Mouse (Mus musculus) embryonic facial prominence, embryonic 11.5 days (tissue): ENCODE measurements at regions not wholly inside any gene's neighbourhood (a gene's known extent, or its start where the extent isn't known, plus 50 kb on each side); places are given as distances from the start of the nearest gene placed in this dataset.

Experiments used
- ATAC-seq: fragments of 200-750 bp; cut with Nextera tagmentation; replicated peaks from 2 replicates; pipeline ENCODE4 v1.8.0; 2017; ENCODE audit warnings: low read depth; ENCODE audit not compliant: insufficient number of reproducible peaks, low FRiP score, low TSS enrichment
- DNase-seq: peaks from one replicate; pipeline ENCODE4 v3.0.0-alpha.2; 2015; ENCODE audit warnings: low spot score
- H3K27ac ChIP-seq: fragments of 300-500 bp; sonication (generic); replicated peaks from 2 replicates; pipeline ENCODE4 v1.5.1; 2014; ENCODE audit warnings: mild to moderate bottlenecking, low read depth, low read length, control low read depth
- H3K27me3 ChIP-seq: fragments of 300-500 bp; sonication (generic); 2 replicates; pipeline ENCODE4 v1.6.1; 2014; ENCODE audit warnings: mild to moderate bottlenecking, low read length, moderate library complexity, mixed read lengths; ENCODE audit not compliant: control insufficient read depth, insufficient read depth
- H3K36me3 ChIP-seq: fragments of 300-500 bp; sonication (generic); replicated peaks from 2 replicates; pipeline ENCODE4 v1.6.1; 2014; ENCODE audit warnings: low read depth, mild to moderate bottlenecking, low read length, moderate library complexity, mixed read lengths; ENCODE audit not compliant: control insufficient read depth, insufficient read depth
- H3K4me1 ChIP-seq: fragments of 300-500 bp; sonication (generic); 2 replicates; pipeline ENCODE4 v1.6.1; 2014; ENCODE audit warnings: low read length, mixed read lengths; ENCODE audit not compliant: control insufficient read depth, insufficient read depth
- H3K4me2 ChIP-seq: fragments of 300-500 bp; sonication (generic); 2 replicates; pipeline ENCODE4 v1.6.1; 2014; ENCODE audit warnings: low read depth, mild to moderate bottlenecking, control low read depth, low read length, moderate library complexity
- H3K4me3 ChIP-seq: fragments of 300-500 bp; sonication (generic); 2 replicates; pipeline ENCODE4 v1.5.1; 2014; ENCODE audit warnings: low read depth, low read length, control low read depth
- H3K9ac ChIP-seq: fragments of 300-500 bp; sonication (generic); replicated peaks from 2 replicates; pipeline ENCODE4 v1.6.1; 2014; ENCODE audit warnings: mild to moderate bottlenecking, control low read depth, low read length
- H3K9me3 ChIP-seq: fragments of 300-500 bp; sonication (generic); replicated peaks from 2 replicates; pipeline ENCODE4 v1.6.1; 2016; ENCODE audit warnings: mild to moderate bottlenecking, low read length, inconsistent platforms, mixed read lengths; ENCODE audit not compliant: control insufficient read depth
- WGBS: fragments of 180-500 bp; shearing (Covaris S2); extraction: QIAGEN DNeasy Blood & Tissue Kit; methylation state at CpG from one replicate; pipeline ENCODE4 v1.1.7; 2014; 5-methylcytosine and 5-hydroxymethylcytosine counted together

DNA sequence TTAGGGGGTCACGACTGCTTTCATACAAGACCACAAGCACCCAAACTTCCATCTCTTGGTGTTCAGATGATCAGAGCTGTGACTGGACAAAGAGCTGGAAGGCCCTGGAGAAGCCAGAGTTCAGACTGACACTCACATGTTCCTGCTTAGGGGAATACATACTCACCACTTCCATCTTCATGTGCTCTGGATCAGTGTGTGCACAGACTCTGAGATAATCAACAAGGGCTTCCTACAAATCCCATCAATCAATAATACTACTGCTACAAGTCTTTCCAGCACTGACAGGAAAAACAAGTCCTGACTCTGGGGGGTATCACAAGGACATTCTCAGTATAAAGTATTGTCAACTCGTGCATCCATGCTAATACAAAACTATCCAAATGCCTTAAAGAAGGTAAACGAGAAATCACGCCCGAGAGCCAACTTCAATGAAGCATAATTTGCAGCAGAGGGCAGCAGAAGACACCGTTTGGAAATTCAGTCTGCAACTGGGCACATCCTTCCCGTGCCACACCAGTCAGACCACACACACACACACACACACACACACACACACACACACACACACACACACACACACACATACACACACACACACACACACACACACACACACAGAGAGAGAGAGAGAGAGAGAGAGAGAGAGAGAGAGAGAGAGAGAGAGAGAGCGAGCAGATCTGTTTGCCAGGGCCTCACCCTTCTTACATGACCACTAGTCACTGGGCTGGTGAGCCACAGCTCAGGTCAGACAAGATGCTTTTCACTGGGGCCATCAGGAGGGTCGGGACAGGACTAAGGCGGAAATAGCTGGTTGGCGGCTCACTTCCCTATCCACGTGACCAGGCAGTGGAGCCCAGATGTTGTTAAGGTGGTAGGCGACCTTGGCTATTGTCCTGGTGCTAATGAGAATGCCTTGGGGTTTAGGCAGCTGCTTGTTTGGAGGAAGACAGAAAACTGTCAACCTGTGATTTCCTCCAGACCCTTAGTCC is 75.4 kb upstream of the Foxa2 start:
- H3K27ac ChIP-seq = no peak overlapping the region
- ATAC-seq = peak; percentile 77
- H3K4me3 ChIP-seq = no peak overlapping the region
- H3K9ac ChIP-seq = no peak overlapping the region
- H3K27me3 ChIP-seq = no peaks in the 10 kb centered on the region
- H3K4me2 ChIP-seq = no peak overlapping the region
- DNase-seq = peak; percentile 64
- no peaks in the 10 kb centered on the region for H3K36me3 ChIP-seq
- no peaks in the 10 kb centered on the region for H3K9me3 ChIP-seq
- 32% methylated on average over 13 of the region's 13 CpGs for WGBS
- no peaks in the 10 kb centered on the region for H3K4me1 ChIP-seq

DNA sequence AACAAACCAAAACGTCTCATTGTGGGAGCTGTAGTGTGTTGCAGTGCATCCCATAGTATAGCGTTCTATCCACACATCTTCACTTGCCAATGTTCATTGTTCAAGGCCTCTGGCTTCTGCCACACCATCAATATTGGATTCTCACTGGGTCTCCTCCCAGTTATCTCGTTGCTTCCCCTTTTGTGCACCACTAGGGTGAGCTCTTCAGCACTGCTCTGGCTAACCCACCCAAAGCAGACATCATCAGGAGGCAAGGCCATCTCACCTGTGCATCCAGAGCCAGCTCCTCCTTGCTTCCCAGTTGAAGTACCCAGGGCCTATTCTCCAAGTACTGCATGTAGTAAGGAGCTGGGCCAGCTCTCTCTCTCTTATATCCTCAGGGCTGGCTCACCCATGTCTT is 77.0 kb upstream of the Foxa2 start:
- H3K4me1 ChIP-seq = no peaks in the 10 kb centered on the region
- H3K27me3 ChIP-seq = no peaks in the 10 kb centered on the region
- H3K27ac ChIP-seq = no peak overlapping the region
- ATAC-seq (no peak), DNase-seq (peak; percentile 6)
- H3K36me3 ChIP-seq = no peaks in the 10 kb centered on the region
- H3K4me2 ChIP-seq = no peak overlapping the region
- WGBS = 56% methylated on average over 3 of the region's 3 CpGs
- H3K9me3 ChIP-seq = no peaks in the 10 kb centered on the region
- H3K9ac ChIP-seq = no peak overlapping the region
- H3K4me3 ChIP-seq = no peak overlapping the region

DNA sequence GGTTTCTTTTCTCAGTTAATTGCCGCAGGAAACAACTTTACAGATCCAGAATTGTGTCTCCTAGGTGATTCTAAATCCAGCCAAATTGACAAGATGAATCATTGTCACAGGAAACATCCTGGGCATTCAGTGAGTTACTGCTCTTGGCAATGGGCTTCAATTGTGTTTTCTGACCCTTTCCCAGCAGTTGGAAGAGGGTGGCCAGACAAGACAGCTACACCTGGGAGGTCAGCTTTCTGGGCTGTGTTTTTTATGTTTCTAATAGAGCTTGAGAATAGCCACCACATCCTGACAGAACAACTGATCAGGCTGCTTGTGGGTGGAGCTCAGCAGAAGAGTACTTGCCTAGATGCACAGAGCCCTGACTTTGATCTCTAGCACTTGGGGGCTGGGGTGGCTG is 87.0 kb upstream of the Foxa2 start:
- 86% methylated on average over 1 of the region's 1 CpGs for WGBS
- H3K4me1 ChIP-seq = no peaks in the 10 kb centered on the region

DNA sequence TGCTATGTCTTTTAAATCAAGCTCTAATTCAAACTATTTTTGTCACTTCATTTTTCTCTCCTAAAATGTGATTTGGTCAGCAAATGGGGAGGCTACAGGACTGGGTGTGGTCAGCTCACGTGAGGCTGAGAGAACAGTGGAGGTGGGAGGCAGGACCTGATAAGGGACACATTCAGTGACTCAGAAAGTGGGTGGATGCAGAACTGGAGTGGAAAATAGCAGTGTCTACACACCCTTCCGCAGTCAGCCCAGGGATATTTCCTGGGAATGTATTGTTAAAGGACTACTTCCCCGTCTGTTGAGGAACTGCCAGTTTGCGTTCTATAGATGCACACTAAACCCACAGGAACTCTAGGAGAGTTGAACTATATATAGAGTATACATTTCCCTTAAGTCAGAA is 95.2 kb upstream of the Foxa2 start:
- 78% methylated on average over 4 of the region's 4 CpGs for WGBS
- DNase-seq = no peak
- Histone ChIP-seq H3K4me1 (no peaks in the 10 kb centered on the region), H3K9ac (no peak overlapping the region), H3K27ac (no peak overlapping the region), H3K36me3 (no peaks in the 10 kb centered on the region), H3K4me2 (no peak overlapping the region), H3K9me3 (no peaks in the 10 kb centered on the region), H3K27me3 (no peaks in the 10 kb centered on the region), H3K4me3 (no peak overlapping the region)
- ATAC-seq = no peak; the same call in 1 of the 2 replicates

More for the DNA sequence above, 87.0 kb upstream of the Foxa2 start:
- no peak overlapping the region for H3K27ac ChIP-seq
- no peaks in the 10 kb centered on the region for H3K9me3 ChIP-seq
- no peak overlapping the region for H3K4me2 ChIP-seq
- H3K36me3 ChIP-seq = no peaks in the 10 kb centered on the region
- no peaks in the 10 kb centered on the region for H3K27me3 ChIP-seq
- H3K4me3 ChIP-seq = no peak overlapping the region
- ATAC-seq (no peak), DNase-seq (no peak)
- no peak overlapping the region for H3K9ac ChIP-seq

DNA sequence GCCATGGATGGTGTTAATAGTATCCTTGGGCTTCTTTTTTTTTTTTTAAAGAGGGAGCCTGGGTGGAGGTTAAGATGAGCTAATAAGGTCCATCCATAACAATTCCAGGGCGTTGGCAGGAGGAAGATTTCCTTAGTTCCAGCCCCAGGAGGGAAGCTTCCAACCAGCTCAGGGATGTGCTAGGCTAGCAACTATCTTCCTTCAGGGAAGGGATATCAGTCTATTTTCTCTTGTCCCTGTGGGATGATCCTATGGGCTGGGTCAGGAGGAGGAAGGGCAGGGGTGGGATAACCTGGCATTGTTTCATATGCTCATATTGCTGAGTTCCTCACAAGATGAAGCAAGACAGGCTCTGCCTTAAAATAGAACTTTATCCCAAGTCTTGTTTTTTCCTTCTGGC is 98.0 kb upstream of the Foxa2 start:
- Histone ChIP-seq H3K9me3 (no peaks in the 10 kb centered on the region), H3K27me3 (no peaks in the 10 kb centered on the region), H3K27ac (no peak overlapping the region), H3K9ac (no peak overlapping the region), H3K4me2 (no peak overlapping the region), H3K4me1 (no peaks in the 10 kb centered on the region), H3K4me3 (no peak overlapping the region), H3K36me3 (no peaks in the 10 kb centered on the region)
- no peak for DNase-seq
- no peak for ATAC-seq
- 52% methylated on average over 1 of the region's 1 CpGs for WGBS

DNA sequence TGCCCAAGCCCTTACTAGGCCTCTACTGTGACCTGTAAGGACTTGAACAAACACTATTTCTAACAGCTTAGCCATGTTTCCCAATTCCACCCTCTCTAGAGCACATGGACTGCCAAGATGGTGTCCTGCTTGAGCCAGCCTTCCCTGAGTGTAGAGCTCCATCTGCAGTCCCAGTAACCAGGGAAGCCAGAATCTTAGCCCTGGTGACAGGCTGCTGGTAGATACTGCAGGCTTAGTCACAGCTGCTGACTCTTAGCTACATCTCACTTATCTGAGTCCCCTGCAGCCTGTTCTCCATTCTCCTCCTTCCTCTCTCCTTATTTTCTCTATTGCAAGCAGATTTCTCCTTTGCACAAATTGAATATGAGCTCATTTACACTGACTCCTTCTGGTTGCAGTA is 101.5 kb upstream of the Foxa2 start:
- no peaks in the 10 kb centered on the region for H3K4me1 ChIP-seq
- H3K9me3 ChIP-seq = no peaks in the 10 kb centered on the region
- no peaks in the 10 kb centered on the region for H3K27me3 ChIP-seq
- DNase-seq (no peak), ATAC-seq (no peak)
- H3K27ac ChIP-seq = no peak overlapping the region
- H3K9ac ChIP-seq = no peak overlapping the region
- H3K36me3 ChIP-seq = no peaks in the 10 kb centered on the region
- H3K4me3 ChIP-seq = no peak overlapping the region
- H3K4me2 ChIP-seq = no peak overlapping the region

DNA sequence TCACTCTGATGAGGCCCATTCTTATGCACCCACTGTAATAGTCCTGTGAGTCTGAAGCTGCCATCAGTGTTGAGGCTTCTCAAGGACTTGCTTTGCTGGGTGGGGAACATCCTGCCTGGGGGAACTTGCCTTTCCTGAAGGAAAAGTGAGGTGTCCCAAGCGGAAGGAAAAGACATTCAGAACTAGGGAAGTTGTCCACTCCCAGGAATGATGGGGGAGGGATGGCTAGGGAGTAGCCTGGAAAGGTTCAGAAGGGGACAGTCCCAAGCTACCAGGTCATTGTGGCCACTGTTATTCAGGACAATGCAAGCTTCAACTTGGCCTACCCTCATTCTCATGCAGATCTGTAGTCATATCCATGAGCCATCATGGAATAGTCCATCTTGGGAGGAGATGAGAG is 102.7 kb upstream of the Foxa2 start:
- Histone ChIP-seq H3K4me1 (no peaks in the 10 kb centered on the region), H3K9ac (no peak overlapping the region), H3K9me3 (no peaks in the 10 kb centered on the region), H3K4me2 (no peak overlapping the region), H3K36me3 (no peaks in the 10 kb centered on the region), H3K27me3 (no peaks in the 10 kb centered on the region), H3K27ac (no peak overlapping the region), H3K4me3 (no peak overlapping the region)
- ATAC-seq (no peak), DNase-seq (no peak)
- 83% methylated on average over 1 of the region's 1 CpGs for WGBS

DNA sequence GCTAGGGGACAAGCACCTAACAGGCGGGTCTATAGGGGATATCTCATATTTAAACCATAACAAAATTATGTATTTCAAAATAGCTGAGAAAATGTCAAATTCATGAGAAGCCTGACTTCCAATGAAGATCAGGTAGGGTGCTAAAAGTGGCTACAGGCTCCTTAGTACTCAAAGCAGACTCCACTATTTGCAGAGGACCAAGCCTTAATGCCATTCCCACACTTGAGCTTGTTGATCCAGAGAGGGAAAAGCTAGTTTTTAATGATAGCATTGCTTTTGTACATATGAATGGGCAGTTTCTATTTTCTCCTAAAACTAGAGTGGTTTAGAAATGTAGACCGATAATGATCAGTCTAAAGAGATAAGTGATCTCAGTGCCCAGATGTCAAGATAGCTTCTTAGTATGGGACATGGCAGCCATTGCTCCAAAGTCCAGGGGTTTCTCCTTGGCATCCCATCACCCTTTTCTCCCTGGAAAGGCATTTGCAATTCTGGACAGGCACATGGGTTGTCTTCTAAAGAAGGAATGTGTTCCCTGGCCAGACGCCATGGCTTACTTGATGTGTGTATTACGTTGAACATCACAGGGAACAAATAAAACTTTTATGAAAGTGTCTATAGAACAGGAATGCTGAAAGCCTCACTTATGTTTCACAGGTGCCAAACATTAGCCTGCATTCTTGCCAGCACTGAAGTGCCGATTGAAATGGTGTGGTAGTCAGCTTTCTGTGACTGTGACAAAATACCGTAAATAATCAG is 106.9 kb upstream of the Foxa2 start:
- no peaks in the 10 kb centered on the region for H3K36me3 ChIP-seq
- H3K4me2 ChIP-seq = no peak overlapping the region
- H3K9ac ChIP-seq = no peak overlapping the region
- no peak for DNase-seq
- ATAC-seq = no peak
- no peaks in the 10 kb centered on the region for H3K9me3 ChIP-seq
- no peaks in the 10 kb centered on the region for H3K4me1 ChIP-seq
- 87% methylated on average over 6 of the region's 6 CpGs for WGBS
- H3K27ac ChIP-seq = no peak overlapping the region
- H3K4me3 ChIP-seq = no peak overlapping the region
- H3K27me3 ChIP-seq = no peaks in the 10 kb centered on the region
